Mouse (Mus musculus) heart, postnatal 0 days (tissue): Measurements from ENCODE around the gene Zdhhc17.

ENCODE experiments used
- CTCF ChIP-seq: IDR thresholded peaks from 2 replicates; pipeline ENCODE4 v1.5.1; 2016; ENCODE audit warnings: antibody characterized with exemption, control low read depth, low read depth
- EP300 ChIP-seq: IDR thresholded peaks from 2 replicates; pipeline ENCODE4 v1.6.1; 2016; ENCODE audit warnings: antibody characterized with exemption, low read depth

GRCm38 (mm10) chr10:111005611-111006488 lies 4.1 kb downstream of the Zdhhc17 start:
- TF ChIP-seq CTCF, result no peak
- no peak for TF ChIP-seq EP300
